Mouse (Mus musculus) adrenal gland, postnatal 36 days (tissue): ENCODE measurements around the gene Dnttip1. TPM values are rescaled to one million over a fixed set of nuclear protein-coding genes. Genes with fewer than 3 reads are reported as not detected.
A peak's percentile ranks its signal among the peaks of the same experiment; 100 is the strongest.
"Not testable (repeated sequence)": the region's sequence is repeated elsewhere in the genome, so short reads cannot be mapped to it uniquely, and the experiment has no call there.

Source experiments
- DNase-seq, 2 experiments: peaks; one replicate each; pipeline ENCODE4 v3.0.0; 2021; ENCODE audit warnings: mixed read lengths in 1 of 2
- long read RNA-seq, 2 experiments: library from polyadenylated mRNA; stranded (forward); transcript quantifications; one replicate each; pipeline ENCODE4 v2.0.0; 2021; ENCODE audit warnings: borderline sequencing depth in 2 of 2
- total RNA-seq, 2 experiments: library from RNA; stranded (reverse); gene quantifications; 2 replicates each; pipeline ENCODE4 v1.2.3; 2021

The Dnttip1 gene
- total RNA-seq: 10 to 100 TPM; 39.8 to 44.2 TPM
- long read RNA-seq, experiment 1, transcript Dnttip1-201 (13 exons, 1,664 nt): major isoform, 103 of 137 reads
- long read RNA-seq, experiment 1, partial matches to known transcripts: 9 of 137 reads
- long read RNA-seq, experiment 1, other reads (novel, unspliced or antisense): 24 of 137 reads
- long read RNA-seq, experiment 2, transcript Dnttip1-201 (13 exons, 1,664 nt): major isoform, 33 of 42 reads
- long read RNA-seq, experiment 2, partial matches to known transcripts: 3 of 42 reads
- long read RNA-seq, experiment 2, other reads (novel, unspliced or antisense): 6 of 42 reads

- DNase-seq: peak; percentile 94 to 97
Observed at GRCm38 (mm10) chr2:164745843-164746479, at the start of gene Dnttip1, which contains the start of gene Wfdc3. Gene Dnttip1, plus strand, starts transcription at chr2:164745983. Gene Wfdc3, minus strand, starts transcription at chr2:164745931.

DNA sequence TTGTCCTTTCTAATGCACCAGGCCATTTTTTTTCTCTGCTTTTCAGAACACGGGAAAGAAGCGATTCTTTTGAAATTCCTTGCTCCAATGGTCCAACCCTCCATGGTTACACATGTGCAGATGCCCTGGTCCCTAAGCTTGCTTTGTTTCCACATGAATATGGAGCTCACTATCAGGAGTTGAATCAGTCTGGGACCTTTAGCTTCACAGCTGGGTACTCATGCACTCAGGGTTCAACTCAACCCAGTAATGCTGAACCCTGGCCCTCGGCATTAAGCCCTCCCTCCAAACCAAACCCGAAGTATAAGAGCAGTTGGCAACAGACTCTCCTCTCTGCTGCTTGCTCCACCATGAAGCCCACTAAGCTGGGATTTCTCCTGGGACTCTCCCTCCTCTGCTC is 47.6 kb upstream of the Dnttip1 start, which contains the start of gene Spint4:
TSS of gene Spint4 (plus strand) at position 301 of the 400 bp plus-strand sequence.
- no peak for DNase-seq

- DNase-seq: no peak
Observed at GRCm38 (mm10) chr2:164700959-164701358, 44.8 kb upstream of the Dnttip1 start.

DNA sequence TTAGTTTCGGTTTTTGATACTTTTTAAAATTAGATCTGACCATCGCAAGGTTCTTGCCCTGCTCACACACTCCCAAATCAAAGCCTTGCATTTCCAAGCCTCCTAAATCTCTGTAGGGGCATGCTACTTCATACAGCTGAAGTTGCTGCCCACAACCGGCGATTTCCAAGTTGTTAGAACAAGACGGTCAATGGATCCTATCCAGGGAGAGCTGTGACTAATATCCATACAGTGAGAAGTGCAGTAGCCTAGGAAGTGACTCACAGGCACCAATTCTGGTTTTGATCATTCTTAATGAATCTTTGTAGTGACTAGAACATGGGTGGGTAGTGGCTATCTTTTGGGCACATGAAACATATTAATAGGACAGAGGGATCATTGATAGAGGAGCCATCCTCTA is 44.0 kb upstream of the Dnttip1 start:
- DNase-seq: no peak

DNA sequence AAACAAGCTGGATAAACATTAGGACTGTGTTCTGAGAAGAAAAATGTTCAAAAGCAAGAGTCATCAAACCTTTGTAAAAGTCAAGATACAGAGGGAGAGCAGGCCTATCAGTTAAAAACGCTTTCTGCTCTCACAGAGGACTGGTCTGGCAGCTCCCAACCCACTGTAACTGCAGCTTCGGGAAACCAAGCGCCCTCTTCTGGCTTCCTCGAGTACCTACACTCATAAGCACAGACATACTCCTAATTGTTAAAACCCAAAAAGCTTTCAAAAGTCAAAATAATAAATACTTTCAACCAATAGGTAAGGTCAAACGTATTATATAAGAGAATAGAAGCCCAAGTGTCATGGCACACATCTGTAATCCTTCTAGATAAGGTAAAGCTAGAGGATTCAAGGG is 41.5 kb upstream of the Dnttip1 start:
- no peak for DNase-seq

- no peak for DNase-seq
Observed at GRCm38 (mm10) chr2:164705328-164705727, 40.5 kb upstream of the Dnttip1 start.

- DNase-seq: no peak
Observed at GRCm38 (mm10) chr2:164705991-164706390, 39.8 kb upstream of the Dnttip1 start.

- no peak for DNase-seq
Observed at GRCm38 (mm10) chr2:164715005-164715404, 30.8 kb upstream of the Dnttip1 start, which contains the start of gene Spint5. Gene Spint5, plus strand, starts transcription at chr2:164715305.

- DNase-seq: not testable (repeated sequence)
Observed at GRCm38 (mm10) chr2:164716194-164716786, 29.5 kb upstream of the Dnttip1 start.

- DNase-seq: no peak
Observed at GRCm38 (mm10) chr2:164723276-164723675, 22.5 kb upstream of the Dnttip1 start.

DNA sequence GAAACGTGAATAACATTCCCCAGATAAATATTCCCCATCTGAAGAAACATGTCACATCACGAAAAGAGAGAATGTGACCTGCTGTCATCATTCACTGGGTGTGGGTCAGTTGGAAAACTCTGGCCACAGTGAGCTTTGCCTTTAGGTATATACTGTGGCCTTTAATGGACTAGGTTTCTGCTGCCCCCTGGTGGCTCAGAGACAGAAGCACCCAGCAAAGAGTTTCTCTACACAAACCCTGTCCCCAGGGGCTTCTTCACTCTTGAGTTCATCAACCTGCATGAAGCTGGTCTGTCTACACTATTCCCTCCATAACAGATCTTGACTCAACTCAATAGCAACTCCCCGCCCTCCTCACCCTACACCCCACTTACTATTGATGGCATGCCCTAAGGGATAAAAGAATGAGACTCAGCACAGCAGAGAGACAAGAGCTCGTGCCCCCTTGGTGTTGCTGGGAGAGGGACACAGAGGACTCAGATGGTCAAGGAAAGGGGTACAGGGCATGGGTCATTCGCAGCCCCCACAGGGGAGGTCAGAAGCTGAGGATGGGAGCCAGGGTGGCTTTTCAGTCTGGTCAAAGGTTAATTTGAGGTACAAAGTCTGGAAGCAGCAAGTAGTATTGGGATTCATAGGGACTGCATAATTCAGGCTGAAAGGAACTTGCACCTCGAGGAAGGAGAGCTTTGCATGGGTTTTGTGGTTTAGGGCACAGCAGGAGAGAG is 19.7 kb upstream of the Dnttip1 start:
- peak; percentile 74 to 84 for DNase-seq

DNA sequence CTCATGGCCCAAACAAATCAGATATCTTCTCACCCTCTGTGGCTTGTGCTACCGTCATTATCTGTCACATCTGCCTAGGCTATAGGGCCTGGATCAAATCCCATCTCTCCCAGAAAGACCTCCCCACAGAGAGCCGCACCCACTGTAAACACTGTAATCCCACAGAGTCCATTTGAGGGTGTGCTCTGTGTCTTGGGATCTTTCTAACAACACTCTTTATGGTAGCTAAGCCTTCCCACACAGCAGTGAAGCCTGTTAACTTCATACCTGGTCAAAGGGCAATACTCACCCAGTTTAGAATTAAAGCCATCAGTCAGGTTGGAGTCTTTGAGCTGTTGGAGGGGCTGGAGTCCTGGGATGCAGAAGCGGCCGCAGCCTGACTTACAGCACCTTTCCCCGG is 14.1 kb upstream of the Dnttip1 start:
- no peak for DNase-seq

DNA sequence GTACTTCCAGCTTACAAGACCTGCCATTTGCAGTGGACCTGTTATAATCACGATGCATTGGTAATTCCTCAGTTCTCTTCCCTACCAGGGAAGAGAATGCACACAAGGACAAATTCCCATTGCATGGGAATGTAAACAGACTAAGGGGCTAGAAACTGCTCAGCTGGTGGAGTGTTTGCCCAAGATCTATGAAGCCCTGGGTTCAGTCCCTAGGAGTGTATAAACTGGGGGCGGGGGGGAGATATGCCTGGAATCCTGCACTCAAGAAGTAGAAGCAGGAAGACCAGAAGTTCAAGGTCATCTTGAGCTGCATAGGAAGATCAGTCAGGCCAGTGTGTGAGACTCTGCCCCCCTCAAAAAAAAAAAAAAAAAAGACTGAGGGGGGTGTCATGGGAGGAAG is 12.5 kb upstream of the Dnttip1 start:
- no peak for DNase-seq

DNA sequence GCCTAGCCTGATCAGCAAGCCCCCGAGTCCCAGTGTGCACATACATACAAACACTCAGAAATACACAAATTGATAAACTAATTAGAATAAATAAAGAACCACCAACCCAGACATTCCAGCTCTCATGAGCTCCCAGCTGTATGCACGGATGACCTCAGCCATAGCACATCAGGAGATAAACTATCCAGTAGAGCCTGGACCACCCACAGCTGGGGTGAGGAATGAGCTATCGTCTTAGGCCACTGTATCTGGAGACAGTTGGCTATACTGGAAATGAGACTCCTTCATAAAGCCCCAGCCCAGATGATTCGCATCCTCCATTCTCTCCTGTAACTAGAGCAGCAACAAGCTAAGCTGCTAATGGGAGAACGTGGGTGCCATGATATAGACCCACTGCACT is 10.9 kb upstream of the Dnttip1 start:
- no peak for DNase-seq

DNA sequence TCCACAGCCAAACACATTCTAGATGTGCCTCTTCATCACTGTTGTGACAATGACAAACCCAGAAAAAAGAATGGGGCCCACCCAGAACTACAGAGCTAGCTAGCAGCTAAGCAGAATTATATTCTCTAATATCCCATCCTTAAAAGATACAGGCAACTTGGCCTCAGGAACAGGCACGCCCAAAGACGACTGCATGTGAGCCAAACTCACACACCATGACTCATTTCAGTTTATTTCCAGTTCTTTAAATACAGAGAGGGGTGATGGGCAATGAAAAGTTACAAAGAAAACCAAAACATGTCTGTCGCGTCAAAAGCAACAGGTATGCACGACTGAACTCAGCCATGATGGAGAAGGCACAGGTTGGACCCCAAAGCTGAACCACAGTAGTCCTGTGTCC is 10.3 kb upstream of the Dnttip1 start:
- no peak for DNase-seq

DNA sequence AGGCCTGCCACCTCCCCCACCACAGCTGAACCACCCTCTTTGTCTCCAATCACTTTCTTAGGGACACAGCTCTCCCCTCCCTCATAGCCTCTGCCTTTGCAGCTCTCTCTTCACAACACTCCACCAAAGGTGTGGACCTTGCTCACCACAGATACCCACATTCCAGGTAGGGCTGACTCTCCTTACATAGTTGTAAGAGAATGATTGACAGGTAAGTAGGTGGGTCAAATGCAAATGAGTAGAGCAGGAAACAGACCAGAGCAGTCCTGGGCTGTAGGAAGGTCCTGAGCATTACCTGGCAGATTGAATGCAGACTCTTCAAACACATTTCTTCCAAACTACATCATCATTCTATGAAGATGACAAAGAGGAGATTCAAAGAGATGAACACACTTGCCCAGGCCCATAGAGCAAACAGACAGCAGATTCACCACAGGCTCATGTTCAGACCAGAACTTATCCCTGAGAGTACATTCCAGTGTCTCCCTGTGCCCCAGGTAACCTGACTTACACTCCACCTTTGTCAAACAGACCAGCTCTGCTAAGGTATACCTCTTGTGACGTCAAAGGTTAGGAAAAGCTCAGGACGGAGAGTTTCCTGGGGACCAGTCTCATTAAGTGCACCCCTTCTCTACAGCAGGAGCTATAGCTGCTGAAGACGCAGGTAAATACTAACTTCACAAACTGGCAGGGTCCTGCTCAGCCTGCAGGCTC is 8.2 kb upstream of the Dnttip1 start:
- DNase-seq: no peak

DNA sequence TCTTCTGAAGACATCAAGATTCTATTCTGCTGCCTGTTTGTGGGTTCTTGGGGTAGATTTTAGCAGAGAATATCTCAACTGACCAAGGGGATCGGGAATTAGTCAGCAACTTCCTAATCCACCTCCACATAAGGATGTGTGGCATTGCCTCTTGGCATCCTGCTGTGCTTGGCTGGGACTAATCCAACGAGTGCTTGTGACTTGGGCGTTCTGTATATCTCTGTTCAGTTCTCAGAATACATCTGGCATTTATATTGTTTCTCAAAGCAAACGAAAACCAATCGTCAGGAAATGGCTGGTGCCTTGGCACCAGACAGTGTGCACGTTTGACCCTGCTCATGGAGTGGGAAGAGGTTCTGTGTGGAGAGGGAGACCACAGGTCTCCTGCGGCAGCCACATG is 5.9 kb upstream of the Dnttip1 start:
- DNase-seq: no peak

GRCm38 (mm10) chr2:164744987-164745386 is 796 bp upstream of the Dnttip1 start:
- DNase-seq: no peak

GRCm38 (mm10) chr2:164746693-164747092 is 910 bp downstream of the Dnttip1 start:
- no peak for DNase-seq

DNA sequence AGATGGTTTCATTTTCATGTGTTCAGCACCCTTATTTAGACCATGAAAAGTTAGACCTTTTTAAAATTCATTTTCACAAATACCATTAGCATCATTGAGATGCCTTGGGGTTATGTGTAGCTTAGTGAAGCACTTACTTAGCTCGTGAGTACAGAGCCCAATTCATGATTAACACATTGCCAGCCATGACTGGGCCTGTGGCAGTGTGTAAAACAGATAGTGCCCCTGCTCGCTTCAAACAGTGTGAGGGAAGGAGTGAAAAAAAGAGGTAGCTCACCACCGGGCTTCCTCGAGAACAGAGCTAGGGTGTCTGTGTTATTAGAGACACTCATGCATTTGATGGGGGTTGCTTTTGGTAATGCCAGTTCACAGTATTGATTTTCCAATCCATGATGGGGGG is 2.4 kb downstream of the Dnttip1 start:
- no peak for DNase-seq

GRCm38 (mm10) chr2:164748991-164749390 is 3.2 kb downstream of the Dnttip1 start:
- no peak for DNase-seq

GRCm38 (mm10) chr2:164752454-164752853 is 6.7 kb downstream of the Dnttip1 start:
- DNase-seq: peak in 1 of 2 experiments; percentile 33
